Mouse (Mus musculus): ENCODE data around the gene Kcnmb1. TPM values are rescaled to one million over a fixed set of nuclear protein-coding genes. Genes with fewer than 3 reads are reported as not detected.

Gene Kcnmb1
- total and polyA plus RNA-seq, 3 experiments: 0.04 to 0.49 (median 0.09) TPM

GRCm38 (mm10) chr11:33932386-33933111 is 30.3 kb upstream of the Kcnmb1 start:
- Histone ChIP-seq H3K79me2 (replicated peaks; ENCODE audit: control insufficient read depth, extremely low read depth, insufficient read depth, poor library complexity, severe bottlenecking) (no peaks in the 10 kb centered on the region), H3K4me1 (ENCODE audit: control insufficient read depth in 1 of 2, insufficient read depth in 2 of 2) (peaks cover 13 to 20% of the 10 kb centered on the region in 2 experiments), H3K9me3 (replicated peaks; ENCODE audit: low read length) (no peaks in the 10 kb centered on the region), H3K36me3 (replicated peaks in 1 of 2; ENCODE audit: control insufficient read depth in 1 of 2, insufficient read depth in 1 of 2, low read length in 1 of 2) (no peaks in the 10 kb centered on the region), H3K27me3 (replicated peaks) (peaks cover 5% of the 10 kb centered on the region), H3K4me3 (replicated peaks in 1 of 3; ENCODE audit: low read depth in 2 of 3, low read length in 2 of 3, poor library complexity in 1 of 3) (peak overlapping the region in 1 of 3 experiments; percentile 34), H3K27ac (ENCODE audit: insufficient read depth, low read depth) (no peak overlapping the region), H3K4me2 (ENCODE audit: insufficient read depth, low read depth, poor library complexity, severe bottlenecking) (peak overlapping the region; percentile 70), H3K9ac (ENCODE audit: insufficient read depth, low read depth) (peak overlapping the region; percentile 2)
- no peak for TF ChIP-seq NRF1 (IDR thresholded peaks at IDR 0.05; ENCODE audit: low read depth, low read length)
- TF ChIP-seq KAT2A (IDR thresholded peaks at IDR 0.05; ENCODE audit: insufficient replicate concordance, low read length): 0 out of 2 replicates have a peak, but pooled peaks have one; percentile 52
- TF ChIP-seq TCF12 (IDR thresholded peaks at IDR 0.05; ENCODE audit: low read depth, low read length): peak; percentile 52; the same call in 1 of the 2 replicates
- TF ChIP-seq ETS1 (conservative IDR thresholded peaks at IDR 0.05; ENCODE audit: low read depth, low read length): no peak; the same call in 1 of the 2 replicates
- no peak for TF ChIP-seq GABPA (IDR thresholded peaks at IDR 0.05; ENCODE audit: insufficient replicate concordance, low read depth, low read length)
- peak; percentile 77 for TF ChIP-seq CHD1 (IDR thresholded peaks at IDR 0.05; ENCODE audit: low read depth, low read length)
- TF ChIP-seq BHLHE40 (IDR thresholded peaks at IDR 0.05; ENCODE audit: low read depth, low read length): peak; percentile 55
- TF ChIP-seq ELF1 (IDR thresholded peaks at IDR 0.05; ENCODE audit: low read depth, low read length): peak; percentile 64
- TF ChIP-seq MAFK (IDR thresholded peaks at IDR 0.05; ENCODE audit: insufficient replicate concordance, low read length): peak; percentile 35; the same call in 1 of the 2 replicates
- TF ChIP-seq UBTF (IDR thresholded peaks at IDR 0.05; ENCODE audit: low read depth, low read length): no peak
- TF ChIP-seq MAX (IDR thresholded peaks at IDR 0.05; ENCODE audit: low read length): peak; percentile 78
- TF ChIP-seq ZC3H11A (IDR thresholded peaks at IDR 0.05; ENCODE audit: low read depth, low read length): no peak
- peak; percentile 67 for TF ChIP-seq SIN3A (IDR thresholded peaks at IDR 0.05; ENCODE audit: low read length)
- TF ChIP-seq POLR2A (IDR thresholded peaks at IDR 0.05; ENCODE audit: low read depth, low read length): peak; percentile 83
- TF ChIP-seq RCOR1 (conservative IDR thresholded peaks at IDR 0.05; ENCODE audit: low read depth, low read length): peak; percentile 82; the same call in 1 of the 2 replicates
- no peak for TF ChIP-seq CTCF (conservative IDR thresholded peaks at IDR 0.05 in 1 of 2, IDR thresholded peaks at IDR 0.05 in 1 of 2; ENCODE audit: low read depth in 2 of 2, low read length in 2 of 2)
- TF ChIP-seq CHD2 (IDR thresholded peaks at IDR 0.05; ENCODE audit: low read length): peak; percentile 34; the same call in 1 of the 2 replicates
- TF ChIP-seq NELFE (IDR thresholded peaks at IDR 0.05; ENCODE audit: low read depth, low read length): peak; percentile 76; the same call in 1 of the 2 replicates
- TF ChIP-seq JUN (IDR thresholded peaks at IDR 0.05; ENCODE audit: insufficient read depth, low read depth, low read length): peak; percentile 18; the same call in 1 of the 2 replicates
- TF ChIP-seq EP300 (IDR thresholded peaks at IDR 0.05; ENCODE audit: low read length): peak; percentile 46
- peak; percentile 77; the same call in 1 of the 2 replicates for TF ChIP-seq ZMIZ1 (IDR thresholded peaks at IDR 0.05; ENCODE audit: low read depth, low read length)
- peak; percentile 96 for TF ChIP-seq TBP (conservative IDR thresholded peaks at IDR 0.05; ENCODE audit: low read depth, low read length)
- TF ChIP-seq MEF2A (IDR thresholded peaks at IDR 0.05; ENCODE audit: borderline replicate concordance, low read depth, low read length): peak; percentile 47; the same call in 1 of the 2 replicates
- TF ChIP-seq IRF4 (IDR thresholded peaks at IDR 0.05; ENCODE audit: low read depth, low read length): peak; percentile 45
- no peak for TF ChIP-seq ZKSCAN1 (IDR thresholded peaks at IDR 0.05; ENCODE audit: borderline replicate concordance, low read depth, low read length)
- peak; percentile 65; the same call in 1 of the 2 replicates for TF ChIP-seq MXI1 (IDR thresholded peaks at IDR 0.05; ENCODE audit: low read depth, low read length)
- TF ChIP-seq HCFC1 (IDR thresholded peaks at IDR 0.05; ENCODE audit: low read depth, low read length): peak; percentile 48; the same call in 1 of the 2 replicates
- TF ChIP-seq MAZ (IDR thresholded peaks at IDR 0.05; ENCODE audit: low read depth, low read length): 0 out of 2 replicates have a peak, but pooled peaks have one; percentile 20
- TF ChIP-seq MYC (IDR thresholded peaks at IDR 0.05; ENCODE audit: low read depth, low read length): peak; percentile 59; the same call in 1 of the 2 replicates
- TF ChIP-seq JUND (conservative IDR thresholded peaks at IDR 0.05; ENCODE audit: low read depth, low read length): peak; percentile 65
- TF ChIP-seq USF1 (IDR thresholded peaks at IDR 0.05; ENCODE audit: low read depth, low read length): no peak
- dilution Hi-C loops (cut with MboI; ENCODE audit: extremely low pct_ligation_motif_present, extremely low pct_unique_long_range_greater_than_20kb, low sequenced_read_pairs) (no loop called here), in situ Hi-C loops (cut with MboI; ENCODE audit: low pct_ligation_motif_present, low pct_unique_long_range_greater_than_20kb, low sequenced_read_pairs) (no loop called here)
- peak; percentile 63 for DNase-seq (ENCODE audit: extremely low read depth)

Measured in CH12.LX (cell line).